Mouse (Mus musculus) hindbrain, embryonic 11.5 days (tissue): ENCODE results near the gene Plk2. TPM values are rescaled to one million over a fixed set of nuclear protein-coding genes. Genes with fewer than 3 reads are reported as not detected.

Experiments
- ATAC-seq: fragments of 200-750 bp; cut with Nextera tagmentation; 2 replicates; pipeline ENCODE4 v1.8.0; 2017; ENCODE audit warnings: mild to moderate bottlenecking, moderate TSS enrichment, moderate library complexity; ENCODE audit not compliant: low FRiP score
- DNase-seq: peaks from one replicate; pipeline ENCODE4 v3.0.0-alpha.2; 2015; ENCODE audit warnings: low spot score
- H3K27ac ChIP-seq: fragments of 300-500 bp; sonication (generic); 2 replicates; pipeline ENCODE4 v1.5.1; 2014; ENCODE audit warnings: mild to moderate bottlenecking, low read depth, low read length
- H3K27me3 ChIP-seq: fragments of 300-500 bp; sonication (generic); 2 replicates; pipeline ENCODE4 v1.6.1; 2014; ENCODE audit warnings: mild to moderate bottlenecking, low read length, moderate library complexity, mixed read lengths; ENCODE audit not compliant: control insufficient read depth, insufficient read depth
- H3K36me3 ChIP-seq: fragments of 300-500 bp; sonication (generic); 2 replicates; pipeline ENCODE4 v1.6.1; 2014; ENCODE audit warnings: mild to moderate bottlenecking, low read length, moderate library complexity, mixed read lengths; ENCODE audit not compliant: control insufficient read depth, insufficient read depth
- H3K4me1 ChIP-seq: fragments of 300-500 bp; sonication (generic); replicated peaks from 2 replicates; pipeline ENCODE4 v1.6.1; 2014; ENCODE audit warnings: low read length, mixed read lengths; ENCODE audit not compliant: control insufficient read depth, insufficient read depth
- H3K4me2 ChIP-seq: fragments of 300-500 bp; sonication (generic); replicated peaks from 2 replicates; pipeline ENCODE4 v1.6.1; 2014; ENCODE audit warnings: mild to moderate bottlenecking, low read depth, low read length
- H3K4me3 ChIP-seq: fragments of 300-500 bp; sonication (generic); 2 replicates; pipeline ENCODE4 v1.5.1; 2014; ENCODE audit warnings: low read depth, low read length
- H3K9ac ChIP-seq: fragments of 300-500 bp; sonication (generic); 2 replicates; pipeline ENCODE4 v1.6.1; 2014; ENCODE audit warnings: low read depth, low read length
- H3K9me3 ChIP-seq: fragments of 300-500 bp; sonication (generic); 2 replicates; pipeline ENCODE4 v1.6.1; 2016; ENCODE audit warnings: low read length; ENCODE audit not compliant: control insufficient read depth
- WGBS: fragments of 180-500 bp; shearing (Covaris S2); extraction: QIAGEN DNeasy Blood & Tissue Kit; methylation state at CpG from one replicate; pipeline ENCODE4 v1.1.7; 2014; 5-methylcytosine and 5-hydroxymethylcytosine counted together
- polyA plus RNA-seq: library from polyadenylated mRNA; unstranded; fragments of >200 nt; fragmentation: Nextera tagmentation; extraction: Ambion mirVana; gene quantifications from 2 replicates; pipeline ENCODE4 v1.2.1, GENCODE M21; 2014

Gene Plk2
- polyA plus RNA-seq, 1 experiment from 2014 or later = 103 TPM

DNA sequence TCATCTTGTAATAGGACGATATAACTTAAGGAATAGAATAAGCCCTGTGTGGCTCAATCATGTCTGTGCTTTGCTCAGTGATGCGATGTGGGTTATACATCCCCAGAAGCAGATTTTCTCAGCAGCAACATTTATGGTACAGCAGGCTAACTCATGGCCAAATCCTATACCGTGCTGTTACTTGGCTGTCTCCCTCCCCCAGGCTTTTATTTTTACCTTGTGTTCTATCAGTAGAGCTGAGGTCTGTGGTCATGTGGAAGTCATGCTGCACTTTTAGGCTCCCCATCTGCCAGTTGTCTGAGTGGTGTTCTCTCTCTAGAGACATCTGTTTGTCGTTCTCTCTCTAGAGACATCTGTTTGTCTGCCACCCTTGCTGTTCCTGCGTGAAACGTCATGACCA, 51.6 kb downstream of the Plk2 start:
- Histone ChIP-seq H3K9ac (no peak overlapping the region), H3K4me2 (no peak overlapping the region), H3K4me3 (no peak overlapping the region), H3K4me1 (no peaks in the 10 kb centered on the region), H3K9me3 (no peaks in the 10 kb centered on the region), H3K36me3 (no peaks in the 10 kb centered on the region), H3K27me3 (no peaks in the 10 kb centered on the region), H3K27ac (no peak overlapping the region)
- WGBS = 82% methylated on average over 6 of the region's 6 CpGs
- DNase-seq = no peak
- ATAC-seq = no peak

DNA sequence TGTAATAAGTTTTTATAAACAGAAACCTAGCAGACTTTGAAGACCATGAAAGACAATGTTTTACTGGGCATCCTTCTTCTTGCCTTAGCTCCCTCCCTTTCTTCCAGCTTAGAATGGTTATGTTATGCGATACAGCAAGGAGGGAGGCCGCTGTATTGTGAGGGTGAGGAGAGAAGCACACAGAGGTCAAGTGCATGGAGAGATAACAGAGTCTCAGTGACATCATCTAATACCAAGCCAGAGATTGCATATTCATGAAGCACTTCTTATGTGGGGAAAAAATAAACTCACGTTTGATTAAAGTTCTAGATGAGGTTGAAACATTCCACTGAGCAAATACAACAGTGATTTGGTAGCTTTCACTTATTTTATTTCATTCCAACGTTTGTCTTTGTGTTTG, 55.2 kb downstream of the Plk2 start:
- Histone ChIP-seq H3K36me3 (no peaks in the 10 kb centered on the region), H3K27ac (no peak overlapping the region), H3K4me2 (no peak overlapping the region), H3K9me3 (no peaks in the 10 kb centered on the region), H3K4me3 (no peak overlapping the region), H3K4me1 (no peaks in the 10 kb centered on the region), H3K27me3 (no peaks in the 10 kb centered on the region), H3K9ac (no peak overlapping the region)
- 67% methylated on average over 4 of the region's 4 CpGs for WGBS
- ATAC-seq (no peak), DNase-seq (no peak)

Other genes starting within 250 kb of the Plk2 start
- 49.1 and 60.1 TPM in 2 replicates for gene Rab3c, start 114.0 kb upstream of the Plk2 start, polyA plus RNA-seq
- 0.21 and 0.25 TPM in 2 replicates for gene Gapt, start 37.8 kb upstream of the Plk2 start, polyA plus RNA-seq